Mouse (Mus musculus): ENCODE measurements around the gene Olfr536.

- TF ChIP-seq POLR2A (IDR thresholded peaks at IDR 0.05; ENCODE audit: control insufficient read depth in 1 of 2, insufficient read depth in 1 of 2, low read depth in 1 of 2, low read length in 2 of 2, poor library complexity in 1 of 2) = no peak
- no peak for TF ChIP-seq HCFC1 (IDR thresholded peaks at IDR 0.05; ENCODE audit: low read depth, low read length)
- no peak for TF ChIP-seq EP300 (IDR thresholded peaks at IDR 0.05; ENCODE audit: low read depth in 1 of 2, low read length in 2 of 2)
- no peak for TF ChIP-seq CTCF (IDR thresholded peaks at IDR 0.05 in 2 of 3, conservative IDR thresholded peaks at IDR 0.05 in 1 of 3; ENCODE audit: control insufficient read depth in 1 of 3, insufficient read depth in 1 of 3, low read depth in 2 of 3, low read length in 3 of 3, poor library complexity in 1 of 3, severe bottlenecking in 1 of 3)
Measured at GRCm38 (mm10) chr7:140477886-140478285, 29.3 kb downstream of the Olfr536 start.
